Mouse (Mus musculus) liver, adult 2 months (tissue): ENCODE data around the gene Ppl. TPM values are rescaled to one million over a fixed set of nuclear protein-coding genes. Genes with fewer than 3 reads are reported as not detected.

Experiments used
- DNase-seq: peaks from one replicate; pipeline ENCODE4 v3.0.0-alpha.2; 2011; ENCODE audit warnings: low read depth, low spot score; ENCODE audit errors: extremely low read depth
- H3K27ac ChIP-seq: fragments of 200-500 bp; replicated peaks from 2 replicates; pipeline ENCODE4 v1.5.1; 2012; ENCODE audit warnings: low read depth, mild to moderate bottlenecking, control low read depth, inconsistent platforms, low read length; ENCODE audit not compliant: insufficient read depth
- H3K27me3 ChIP-seq: fragments of 200-500 bp; 2 replicates; pipeline ENCODE4 v1.6.1; 2012; ENCODE audit warnings: mild to moderate bottlenecking, moderate library complexity, low read length, inconsistent platforms; ENCODE audit not compliant: control insufficient read depth, insufficient read depth
- H3K36me3 ChIP-seq: fragments of 200-500 bp; 2 replicates; pipeline ENCODE4 v1.6.1; 2012; ENCODE audit warnings: low read length, inconsistent platforms; ENCODE audit not compliant: control insufficient read depth, insufficient read depth
- H3K4me1 ChIP-seq: fragments of 200-500 bp; 2 replicates; pipeline ENCODE4 v1.6.1; 2011; ENCODE audit warnings: low read length; ENCODE audit not compliant: control insufficient read depth, insufficient read depth
- H3K4me3 ChIP-seq: fragments of 200-500 bp; 2 replicates; pipeline ENCODE4 v1.5.1; 2011; ENCODE audit warnings: low read depth, mild to moderate bottlenecking, control low read depth, low read length, moderate library complexity; ENCODE audit not compliant: insufficient read depth
- H3K79me2 ChIP-seq: fragments of 200-500 bp; 2 replicates; pipeline ENCODE4 v1.6.1; 2012; ENCODE audit warnings: inconsistent platforms, mild to moderate bottlenecking, low read length, moderate library complexity; ENCODE audit not compliant: control insufficient read depth, insufficient read depth
- H3K9ac ChIP-seq: fragments of 200-500 bp; 2 replicates; pipeline ENCODE4 v1.6.1; 2012; ENCODE audit warnings: low read depth, mild to moderate bottlenecking, control low read depth, inconsistent platforms, low read length
- CTCF ChIP-seq: fragments of 200-500 bp; IDR thresholded peaks from 2 replicates; pipeline ENCODE4 v1.5.1; 2011; ENCODE audit warnings: low read depth, low read length, control low read depth
- POLR2A ChIP-seq: fragments of 200-500 bp; IDR thresholded peaks from 2 replicates; pipeline ENCODE4 v1.6.1; 2011; ENCODE audit warnings: low read length, control low read depth; ENCODE audit not compliant: insufficient read depth; ENCODE audit errors: extremely low read depth
- WGBS: fragments of 180-500 bp; shearing (Covaris S2); methylation state at CpG from one replicate; pipeline ENCODE4 v1.1.7; 2018; 5-methylcytosine and 5-hydroxymethylcytosine counted together
- polyA plus RNA-seq: library from polyadenylated mRNA; depleted of rRNA; stranded (reverse); fragments of >200 nt; gene quantifications from 2 replicates; pipeline ENCODE4 v1.2.3, GENCODE M21; 2012
- total RNA-seq: library from RNA; depleted of rRNA; stranded (reverse); fragments of >200 nt; gene quantifications from 2 replicates; pipeline ENCODE4 v1.2.3, GENCODE M21; 2014

Ppl gene
- total and polyA plus RNA-seq, 2 experiments = 3.3 to 9.4 TPM

DNA sequence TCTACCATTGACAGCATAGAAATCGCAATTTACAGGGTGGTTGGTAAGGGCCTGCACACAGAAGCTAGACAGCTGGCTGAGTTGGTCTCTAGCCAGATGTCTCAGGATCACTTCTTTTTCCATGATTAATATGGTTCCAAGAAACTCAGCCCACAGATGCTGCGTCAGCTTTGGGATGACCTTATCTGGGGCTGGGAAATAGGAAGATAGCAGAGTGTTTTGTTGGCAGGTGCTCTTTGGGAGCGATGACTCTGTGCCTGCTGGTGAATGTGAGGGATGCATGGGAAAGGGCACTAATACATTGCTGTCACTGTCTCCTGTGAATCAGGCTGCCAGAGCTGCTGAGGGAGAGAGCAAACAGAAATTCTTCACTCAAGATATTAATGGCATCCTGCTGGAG lies 61.9 kb downstream of the Ppl start:
- WGBS = 71% methylated on average over 3 of the region's 3 CpGs

DNA sequence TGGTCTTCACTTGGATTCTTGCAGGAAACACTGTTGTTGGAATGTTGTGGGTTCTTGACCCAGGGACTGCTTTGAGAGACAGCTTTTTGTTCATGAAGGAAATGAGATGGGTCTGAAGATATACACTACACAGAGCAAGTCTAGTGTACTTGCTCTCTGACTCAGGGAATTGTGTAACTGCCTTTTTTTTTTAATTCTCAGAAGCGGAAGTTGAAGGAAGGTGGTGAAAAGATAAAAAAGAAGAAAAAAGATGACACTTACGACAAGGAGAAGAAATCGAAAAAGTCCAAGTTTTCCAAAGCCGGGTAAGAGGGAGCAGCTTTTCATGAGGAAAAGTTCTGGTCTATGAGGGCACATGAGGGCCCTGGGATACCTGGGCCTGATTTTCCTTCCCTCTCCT lies 68.7 kb downstream of the Ppl start:
- 85% methylated on average over 4 of the region's 4 CpGs for WGBS
- Histone ChIP-seq H3K79me2 (no peaks in the 10 kb centered on the region), H3K4me3 (no peak overlapping the region), H3K9ac (no peak overlapping the region), H3K27me3 (no peaks in the 10 kb centered on the region), H3K27ac (no peak overlapping the region), H3K4me1 (no peaks in the 10 kb centered on the region), H3K36me3 (peaks cover 64% of the 10 kb centered on the region)
- no peak for DNase-seq
- no peak for TF ChIP-seq CTCF
- no peak for TF ChIP-seq POLR2A

More for the DNA sequence above, 61.9 kb downstream of the Ppl start:
- no peak for DNase-seq
- Histone ChIP-seq H3K4me3 (no peak overlapping the region), H3K27me3 (no peaks in the 10 kb centered on the region), H3K36me3 (peaks cover 71% of the 10 kb centered on the region), H3K9ac (no peak overlapping the region), H3K27ac (no peak overlapping the region), H3K4me1 (no peaks in the 10 kb centered on the region), H3K79me2 (no peaks in the 10 kb centered on the region)
- TF ChIP-seq CTCF (no peak), POLR2A (no peak)

GRCm38 (mm10) chr16:5058114-5058513 lies 74.1 kb downstream of the Ppl start:
- TF ChIP-seq POLR2A (no peak), CTCF (no peak)
- peaks cover 3% of the 10 kb centered on the region; the same call in 1 of the 2 replicates for H3K79me2 ChIP-seq
- peaks cover 54% of the 10 kb centered on the region for H3K36me3 ChIP-seq
- 95% methylated on average over 1 of the region's 1 CpGs for WGBS
- no peak overlapping the region for H3K4me3 ChIP-seq
- no peak overlapping the region for H3K27ac ChIP-seq
- H3K27me3 ChIP-seq = no peaks in the 10 kb centered on the region
- DNase-seq = peak; percentile 13
- H3K9ac ChIP-seq = no peak overlapping the region
- no peaks in the 10 kb centered on the region for H3K4me1 ChIP-seq

GRCm38 (mm10) chr16:5050251-5051110 lies 81.7 kb downstream of the Ppl start:
- under 1% methylated on average over 78 of the region's 78 CpGs for WGBS
- H3K4me3 ChIP-seq = peak overlapping the region; percentile 70

DNA sequence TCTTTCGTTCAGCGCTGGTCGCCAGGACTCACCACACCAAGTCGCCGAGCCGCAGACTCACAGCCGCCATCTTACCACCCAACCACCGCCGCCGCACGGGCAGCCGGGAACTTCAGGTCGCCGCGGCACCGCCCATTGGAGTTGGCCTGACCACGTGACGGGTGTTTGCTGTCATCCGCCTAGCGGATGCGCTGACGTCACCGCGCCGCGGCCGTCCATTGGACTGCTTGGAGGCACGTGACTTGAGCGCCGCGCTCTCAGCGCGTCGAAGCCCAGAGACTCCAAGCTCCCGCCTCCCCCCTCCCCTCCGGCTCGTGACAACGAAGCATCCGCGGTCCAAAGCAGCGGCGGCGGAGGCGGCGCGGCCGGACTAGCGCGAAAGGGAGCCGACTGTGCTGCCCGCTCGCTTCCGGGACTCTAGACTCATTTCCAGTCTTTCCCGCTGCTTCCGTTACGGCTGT lies 82.4 kb downstream of the Ppl start, which contains the start of the genes Glyr1 and Ubn1:
Gene Glyr1 (minus strand): TSS at position 90 of the 461 bp plus-strand sequence.
Gene Ubn1 (plus strand): TSS at position 284 of the 461 bp plus-strand sequence.
- peak within 1 kb of the TSS; percentile 86 for H3K9ac ChIP-seq
- peaks cover 6% of the 10 kb centered on the region for H3K4me1 ChIP-seq
- DNase-seq = peak; percentile 93
- H3K79me2 ChIP-seq = no peaks in the 10 kb centered on the region; the same call in 1 of the 2 replicates
- H3K27me3 ChIP-seq = no peaks in the 10 kb centered on the region
- H3K4me3 ChIP-seq = peak within 1 kb of the TSS; percentile 84
- peak within 1 kb of the TSS; percentile 83 for H3K27ac ChIP-seq
- peaks cover 24% of the 10 kb centered on the region for H3K36me3 ChIP-seq
- 0% methylated on average over 54 of the region's 56 CpGs for WGBS
- no peak for TF ChIP-seq CTCF
- peak; percentile 88 for TF ChIP-seq POLR2A

More at GRCm38 (mm10) chr16:5050251-5051110, 81.7 kb downstream of the Ppl start:
- no peak; the same call in 1 of the 2 replicates for TF ChIP-seq CTCF
- peak overlapping the region; percentile 79 for H3K9ac ChIP-seq
- H3K4me1 ChIP-seq = peaks cover 6% of the 10 kb centered on the region
- peaks cover 3% of the 10 kb centered on the region; the same call in 1 of the 2 replicates for H3K79me2 ChIP-seq
- H3K27ac ChIP-seq = peak overlapping the region; percentile 83
- DNase-seq = peak; percentile 55
- H3K27me3 ChIP-seq = no peaks in the 10 kb centered on the region
- H3K36me3 ChIP-seq = peaks cover 24% of the 10 kb centered on the region
